Mouse (Mus musculus): ENCODE results near the gene Loxl3.

- TF ChIP-seq CTCF (IDR thresholded peaks at IDR 0.05; ENCODE audit: low read depth), result no peak
- TF ChIP-seq EP300 (IDR thresholded peaks at IDR 0.05; ENCODE audit: low read depth), result no peak
Observed at GRCm38 (mm10) chr6:83084477-83084876, 50.5 kb downstream of the Loxl3 start.
